Mouse (Mus musculus): Measurements from ENCODE around the gene Anks6.

GRCm38 (mm10) chr4:47092387-47093021 is 35.3 kb upstream of the Anks6 start:
- TF ChIP-seq CTCF (IDR thresholded peaks at IDR 0.05; ENCODE audit: control insufficient read depth, insufficient read depth, low read length) = no peak
- no peak; the same call in 1 of the 2 replicates for TF ChIP-seq POLR2A (IDR thresholded peaks at IDR 0.05; ENCODE audit: borderline replicate concordance, control insufficient read depth, low read depth, low read length)
